Comparison of ENCODE assay signal across 8 mouse cellular contexts in genomic region chr11:70432048-70432894, GRCm38 (mm10). TPM values are rescaled to one million over a fixed set of nuclear protein-coding genes. Genes with fewer than 3 reads are reported as not detected.
DNase-seq lines count a peak whose midpoint lies in the region; ATAC-seq lines count a peak whose summit lies in the region.

Arrb2 (plus strand) TSS chr11:70432635.

- peaks cover 12% of the 10 kb centered on the region for H3K36me3 ChIP-seq in hindbrain, embryonic 16.5 days (ENCODE audit: control insufficient read depth, insufficient read depth, low read length)
- H3K36me3 ChIP-seq in macrophage (ENCODE audit: inconsistent target), result peaks cover 23% of the 10 kb centered on the region

- H3K4me3 ChIP-seq in hindbrain, embryonic 16.5 days (ENCODE audit: low read length), result peak within 1 kb of the TSS; percentile 78
- H3K4me3 ChIP-seq in macrophage (ENCODE audit: inconsistent target), result peak within 1 kb of the TSS; percentile 100

- peak; percentile 97 for ATAC-seq in hindbrain, embryonic 16.5 days

- peaks cover 17% of the 10 kb centered on the region for H3K4me1 ChIP-seq in hindbrain, embryonic 16.5 days (ENCODE audit: control insufficient read depth, insufficient read depth, low read depth, low read length)

- peak within 1 kb of the TSS; percentile 95 for H3K9ac ChIP-seq in hindbrain, embryonic 16.5 days (ENCODE audit: low read depth, low read length)

- H3K79me2 ChIP-seq in macrophage (ENCODE audit: inconsistent target), result peaks cover 44% of the 10 kb centered on the region

- WGBS in hindbrain, embryonic 16.5 days, result under 1% methylated on average over 69 of the region's 75 CpGs
- under 1% methylated on average over 30 of the region's 75 CpGs for WGBS in macrophage (ENCODE audit: missing documents)

- H3K27me3 ChIP-seq in hindbrain, embryonic 16.5 days (replicated peaks; ENCODE audit: control insufficient read depth, insufficient read depth, low read length), result no peaks in the 10 kb centered on the region

- peak within 1 kb of the TSS; percentile 95 for H3K27ac ChIP-seq in hindbrain, embryonic 16.5 days (ENCODE audit: low read depth, low read length)
- peak within 1 kb of the TSS; percentile 100 for H3K27ac ChIP-seq in macrophage

- DNase-seq in WW6 (ENCODE audit: low read depth, low spot score), result peak; percentile 99
- peak; percentile 97 to 98 for DNase-seq in cerebellum, postnatal 4 days (ENCODE audit: low spot score in 2 of 2)
- DNase-seq in gastrocnemius, adult 18-20 months (ENCODE audit: low spot score), result peak; percentile 97
- DNase-seq in left cerebral cortex, adult 18-20 months (ENCODE audit: low spot score in 2 of 2), result peak; percentile 98
- DNase-seq in right cerebral cortex, adult 18-20 months, result peak; percentile 99
- DNase-seq in urinary bladder, postnatal 10 days (ENCODE audit: low spot score), result peak; percentile 95

- H3K4me2 ChIP-seq in hindbrain, embryonic 16.5 days (ENCODE audit: low read length), result peak within 1 kb of the TSS; percentile 83

- H3K9me3 ChIP-seq in hindbrain, embryonic 16.5 days (ENCODE audit: control insufficient read depth, low read length), result no peaks in the 10 kb centered on the region

RNA-seq across cellular contexts. Expression of gene Arrb2, which starts in this region (rescaled TPM):
- 1 to 10 TPM; 7.6 to 9.0 TPM for total RNA-seq in gastrocnemius, adult 18-20 months (2021)
- 54.9 and 55.6 TPM in 2 replicates for polyA plus RNA-seq in hindbrain, embryonic 16.5 days (2015; fragmentation: Nextera tagmentation; extraction: Ambion mirVana)
- 10 to 100 TPM; 68.1 to 76.7 TPM for total RNA-seq in left cerebral cortex, adult 18-20 months (2021)
- 1,000 to 10,000 TPM in 11 of 26 experiments, 100 to 1,000 TPM in 15; 122 to 1,570 (median 865) TPM for total RNA-seq in macrophage (2018; cell fraction: chromatin; rRNA removed)
- total RNA-seq in macrophage (2018; cell fraction: cytosol; rRNA removed), result 100 to 1,000 TPM; 129 to 393 (median 270) TPM
- 100 to 1,000 TPM; 145 to 858 (median 561) TPM for total RNA-seq in macrophage (2018; cell fraction: nucleus; rRNA removed)
- 230 to 319 TPM (median 312 TPM) in 3 replicates for polyA plus RNA-seq in macrophage (2018)

Comparison
In these comparisons a context has a peak if more than half of its experiments do, and no peak if none do; other contexts are left out.
1. Peak in every context shown above with its lines: DNase-seq, ATAC-seq, H3K4me3 ChIP-seq and H3K27ac ChIP-seq.
2. RNA of gene Arrb2 (total RNA-seq): 68.1 to 76.7 TPM in left cerebral cortex, adult 18-20 months; 7.6 to 9.0 TPM in gastrocnemius, adult 18-20 months; every median in the first group is over 4 times any median in the second.